Mouse (Mus musculus) thymus, postnatal 25 days (tissue): Measurements from ENCODE around the gene Aoah.

ENCODE experiments used
- DNase-seq: peaks from one replicate; pipeline ENCODE4 v3.0.0; 2022

Aoah gene

DNA sequence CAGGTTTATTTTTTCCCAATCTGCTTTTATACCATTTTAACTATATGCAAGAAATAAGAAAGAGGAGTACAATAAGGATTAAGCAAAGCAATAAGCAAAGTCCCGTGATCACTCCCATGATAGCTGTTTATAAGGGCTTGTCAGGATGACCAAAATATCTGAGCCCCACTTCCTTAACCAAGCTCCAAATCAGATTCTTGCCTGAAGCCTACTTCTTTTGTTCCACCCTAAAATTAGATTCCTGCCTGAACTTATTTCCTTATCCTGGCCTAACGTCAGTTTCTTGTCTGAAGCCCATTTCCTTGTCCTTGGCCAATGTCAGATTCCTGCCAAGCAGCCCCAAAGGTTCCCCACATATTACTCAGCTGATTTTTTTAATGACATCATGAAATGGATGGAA lies 288.8 kb downstream of the Aoah start:
- no peak for DNase-seq
